Mouse (Mus musculus) heart, postnatal 0 days (tissue): ENCODE results near the gene Adam23.

ENCODE experiments used
- CTCF ChIP-seq: IDR thresholded peaks from 2 replicates; pipeline ENCODE4 v1.5.1; 2016; ENCODE audit warnings: antibody characterized with exemption, control low read depth, low read depth
- EP300 ChIP-seq: IDR thresholded peaks from 2 replicates; pipeline ENCODE4 v1.6.1; 2016; ENCODE audit warnings: antibody characterized with exemption, low read depth

DNA sequence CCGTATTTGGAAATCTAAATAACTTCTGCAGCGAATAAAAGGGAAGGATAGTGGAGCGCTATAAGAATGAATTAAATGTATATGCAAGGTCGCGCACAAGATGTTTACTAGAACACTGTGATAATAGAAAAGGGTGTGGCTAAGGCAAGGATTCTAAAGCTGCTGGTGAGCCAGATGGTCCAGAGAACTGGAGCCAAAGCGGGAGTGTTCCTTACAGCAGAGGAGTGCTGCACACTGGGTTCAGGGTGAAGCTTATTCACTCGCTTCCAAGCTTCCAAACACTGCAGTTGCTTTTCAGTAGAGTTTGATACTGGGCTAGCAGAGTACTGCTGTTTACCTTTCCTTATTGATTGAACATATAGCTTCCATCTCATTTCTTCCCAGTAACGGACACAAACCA is 14.5 kb upstream of the Adam23 start:
- TF ChIP-seq CTCF (no peak), EP300 (no peak)
